Mouse (Mus musculus) heart, adult 2 months (tissue): ENCODE results near the gene Tesc. TPM values are rescaled to one million over a fixed set of nuclear protein-coding genes. Genes with fewer than 3 reads are reported as not detected.

Source experiments
- DNase-seq, 2 experiments: peaks; one replicate each; pipeline ENCODE4 v3.0.0; 2021
- H3K27ac ChIP-seq: fragments of 200-600 bp; 2 replicates; pipeline ENCODE4 v1.8.1; 2022
- H3K27me3 ChIP-seq: fragments of 200-500 bp; 2 replicates; pipeline ENCODE4 v1.6.1; 2012; ENCODE audit warnings: mild to moderate bottlenecking, low read length, inconsistent platforms, mixed read lengths; ENCODE audit not compliant: control insufficient read depth, insufficient read depth
- H3K36me3 ChIP-seq: fragments of 200-500 bp; 2 replicates; pipeline ENCODE4 v1.6.1; 2012; ENCODE audit warnings: low read length, inconsistent platforms; ENCODE audit not compliant: control insufficient read depth, insufficient read depth
- H3K4me1 ChIP-seq: fragments of 200-500 bp; 2 replicates; pipeline ENCODE4 v1.6.1; 2011; ENCODE audit warnings: low read length; ENCODE audit not compliant: control insufficient read depth, insufficient read depth
- H3K4me3 ChIP-seq: fragments of 200-600 bp; 2 replicates; pipeline ENCODE4 v1.8.1; 2022
- H3K79me2 ChIP-seq: fragments of 200-500 bp; replicated peaks from 2 replicates; pipeline ENCODE4 v1.6.1; 2012; ENCODE audit warnings: mild to moderate bottlenecking, inconsistent platforms, low read length, moderate library complexity, mixed read lengths; ENCODE audit not compliant: control insufficient read depth, insufficient read depth
- H3K9ac ChIP-seq: fragments of 200-500 bp; 2 replicates; pipeline ENCODE4 v1.6.1; 2012; ENCODE audit warnings: low read depth, mild to moderate bottlenecking, control low read depth, inconsistent platforms, low read length, mixed read lengths
- CTCF ChIP-seq: fragments of 200-600 bp; IDR thresholded peaks from 2 replicates; pipeline ENCODE4 v1.8.1; 2022; ENCODE audit warnings: antibody characterized with exemption, mild to moderate bottlenecking, moderate library complexity
- EP300 ChIP-seq: fragments of 200-500 bp; IDR thresholded peaks from 2 replicates; pipeline ENCODE4 v1.6.1; 2011; ENCODE audit warnings: low read depth, low read length, control low read depth; ENCODE audit not compliant: insufficient read depth
- POLR2A ChIP-seq: fragments of 200-500 bp; IDR thresholded peaks from 2 replicates; pipeline ENCODE4 v1.6.1; 2011; ENCODE audit warnings: mild to moderate bottlenecking, low read depth, low read length, control low read depth; ENCODE audit not compliant: insufficient read depth
- WGBS: fragments of 180-500 bp; shearing (Covaris S2); methylation state at CpG from one replicate; pipeline ENCODE4 v1.1.7; 2018; 5-methylcytosine and 5-hydroxymethylcytosine counted together
- intact Hi-C: fragments of 180-260 bp; cut with DNase I; formaldehyde crosslinking; loops from one replicate; pipeline ENCODE4 v1.15.1; 2025
- polyA plus RNA-seq: library from polyadenylated mRNA; depleted of rRNA; stranded (reverse); fragments of >200 nt; gene quantifications from 2 replicates; pipeline ENCODE4 v1.2.3, GENCODE M21; 2012
- total RNA-seq, 2 experiments: library from RNA; stranded (reverse); gene quantifications; 2 replicates each; pipeline ENCODE4 v1.2.3; 2021

Gene Tesc
- total and polyA plus RNA-seq, 3 experiments, result 125 to 231 (median 200) TPM

- H3K4me1 ChIP-seq, result peaks cover 2% of the 10 kb centered on the region; the same call in 1 of the 2 replicates
- intact Hi-C loops, result no loop called here
- WGBS, result 79% methylated on average over 11 of the region's 11 CpGs
- no peak for DNase-seq
- H3K4me3 ChIP-seq, result no peak overlapping the region
- TF ChIP-seq POLR2A (no peak), CTCF (peak; percentile 6; the same call in 1 of the 2 replicates)
- no peak overlapping the region for H3K27ac ChIP-seq
- H3K36me3 ChIP-seq, result no peaks in the 10 kb centered on the region
- no peaks in the 10 kb centered on the region for H3K79me2 ChIP-seq
- no peak overlapping the region for H3K9ac ChIP-seq
- no peaks in the 10 kb centered on the region for H3K27me3 ChIP-seq
These were observed 65.9 kb downstream of the Tesc start for GRCm38 (mm10) chr5:118093321-118094035.

GRCm38 (mm10) chr5:118095433-118095832, 67.9 kb downstream of the Tesc start:
- Histone ChIP-seq H3K27me3 (no peaks in the 10 kb centered on the region), H3K9ac (no peak overlapping the region), H3K4me1 (no peaks in the 10 kb centered on the region), H3K79me2 (no peaks in the 10 kb centered on the region), H3K36me3 (no peaks in the 10 kb centered on the region), H3K4me3 (no peak overlapping the region), H3K27ac (no peak overlapping the region)
- intact Hi-C loops, result no loop called here
- no peak for DNase-seq
- 82% methylated on average over 11 of the region's 11 CpGs for WGBS
- no peak for TF ChIP-seq POLR2A
- TF ChIP-seq CTCF, result no peak
- TF ChIP-seq EP300, result no peak

- Histone ChIP-seq H3K27ac (no peak overlapping the region), H3K27me3 (no peaks in the 10 kb centered on the region), H3K9ac (no peak overlapping the region), H3K36me3 (no peaks in the 10 kb centered on the region), H3K4me3 (no peak overlapping the region), H3K4me1 (no peaks in the 10 kb centered on the region), H3K79me2 (no peaks in the 10 kb centered on the region)
- WGBS, result 87% methylated on average over 4 of the region's 4 CpGs
- TF ChIP-seq POLR2A, result no peak
- TF ChIP-seq EP300, result no peak
- TF ChIP-seq CTCF, result no peak
- intact Hi-C loops, result no loop called here
- no peak for DNase-seq
These were observed 68.3 kb downstream of the Tesc start for GRCm38 (mm10) chr5:118095849-118096248.

GRCm38 (mm10) chr5:118096317-118096716, 68.8 kb downstream of the Tesc start:
- 87% methylated on average over 3 of the region's 3 CpGs for WGBS
- H3K27me3 ChIP-seq, result no peaks in the 10 kb centered on the region
- no peak overlapping the region for H3K9ac ChIP-seq
- no peaks in the 10 kb centered on the region for H3K79me2 ChIP-seq
- H3K36me3 ChIP-seq, result no peaks in the 10 kb centered on the region
- no peak overlapping the region for H3K4me3 ChIP-seq
- DNase-seq, result no peak
- no peak overlapping the region for H3K27ac ChIP-seq
- no peak for TF ChIP-seq POLR2A
- TF ChIP-seq EP300, result no peak
- no peak for TF ChIP-seq CTCF
- no peaks in the 10 kb centered on the region for H3K4me1 ChIP-seq
- intact Hi-C loops, result no loop called here

- no peak overlapping the region for H3K4me3 ChIP-seq
- TF ChIP-seq CTCF, result no peak
- no peak for TF ChIP-seq EP300
- TF ChIP-seq POLR2A, result no peak
- WGBS, result 81% methylated on average over 11 of the region's 11 CpGs
- DNase-seq, result no peak
- intact Hi-C loops, result no loop called here
- H3K27me3 ChIP-seq, result no peaks in the 10 kb centered on the region
- no peak overlapping the region for H3K27ac ChIP-seq
- no peaks in the 10 kb centered on the region for H3K36me3 ChIP-seq
- H3K9ac ChIP-seq, result no peak overlapping the region
- H3K4me1 ChIP-seq, result no peaks in the 10 kb centered on the region
- H3K79me2 ChIP-seq, result no peaks in the 10 kb centered on the region
These were observed 71.7 kb downstream of the Tesc start for GRCm38 (mm10) chr5:118099069-118099869.

- Histone ChIP-seq H3K36me3 (no peaks in the 10 kb centered on the region), H3K4me3 (no peak overlapping the region), H3K4me1 (no peaks in the 10 kb centered on the region), H3K27me3 (no peaks in the 10 kb centered on the region), H3K27ac (no peak overlapping the region), H3K9ac (no peak overlapping the region), H3K79me2 (no peaks in the 10 kb centered on the region)
- no peak for DNase-seq
- intact Hi-C loops, result no loop called here
- 92% methylated on average over 8 of the region's 8 CpGs for WGBS
- TF ChIP-seq CTCF, result no peak
- TF ChIP-seq EP300, result no peak
- no peak for TF ChIP-seq POLR2A
These were observed 72.4 kb downstream of the Tesc start for GRCm38 (mm10) chr5:118099870-118100478.
